Mouse (Mus musculus) stomach, embryonic 14.5 days (tissue): ENCODE measurements around the gene Arrdc5. TPM values are rescaled to one million over a fixed set of nuclear protein-coding genes. Genes with fewer than 3 reads are reported as not detected.
A peak's percentile ranks its signal among the peaks of the same experiment; 100 is the strongest.

Experiments
- ATAC-seq: fragments of 200-750 bp; cut with Nextera tagmentation; 2 replicates; pipeline ENCODE4 v1.8.0; 2017; ENCODE audit warnings: low read depth, moderate TSS enrichment; ENCODE audit not compliant: insufficient number of reproducible peaks, insufficient read depth, low FRiP score
- H3K27ac ChIP-seq: fragments of 300-500 bp; sonication (generic); 2 replicates; pipeline ENCODE4 v1.5.1; 2014; ENCODE audit warnings: mild to moderate bottlenecking, low read length, moderate library complexity, mixed read lengths
- H3K27me3 ChIP-seq: fragments of 300-500 bp; sonication (generic); 2 replicates; pipeline ENCODE4 v1.6.1; 2014; ENCODE audit warnings: low read length, control low read depth, mixed read lengths; ENCODE audit not compliant: control insufficient read depth, insufficient read depth
- H3K36me3 ChIP-seq: fragments of 300-500 bp; sonication (generic); 2 replicates; pipeline ENCODE4 v1.6.1; 2014; ENCODE audit warnings: mild to moderate bottlenecking, control low read depth, low read length, moderate library complexity, mixed read lengths; ENCODE audit not compliant: control insufficient read depth, insufficient read depth
- H3K4me1 ChIP-seq: fragments of 300-500 bp; sonication (generic); 2 replicates; pipeline ENCODE4 v1.6.1; 2014; ENCODE audit warnings: low read length, control low read depth, mixed read lengths; ENCODE audit not compliant: control insufficient read depth, insufficient read depth
- H3K4me2 ChIP-seq: fragments of 300-500 bp; sonication (generic); replicated peaks from 2 replicates; pipeline ENCODE4 v1.6.1; 2014; ENCODE audit warnings: low read depth, low read length, control low read depth
- H3K4me3 ChIP-seq: fragments of 300-500 bp; sonication (generic); 2 replicates; pipeline ENCODE4 v1.5.1; 2014; ENCODE audit warnings: low read depth, low read length, control low read depth
- H3K9ac ChIP-seq: fragments of 300-500 bp; sonication (generic); replicated peaks from 2 replicates; pipeline ENCODE4 v1.6.1; 2014; ENCODE audit warnings: low read depth, mild to moderate bottlenecking, control low read depth, low read length, moderate library complexity, mixed read lengths
- H3K9me3 ChIP-seq: fragments of 300-500 bp; sonication (generic); 2 replicates; pipeline ENCODE4 v1.6.1; 2016; ENCODE audit warnings: low read depth, low read length, control low read depth; ENCODE audit not compliant: control insufficient read depth
- WGBS: fragments of 180-500 bp; shearing (Covaris S2); extraction: QIAGEN DNeasy Blood & Tissue Kit; methylation state at CpG from one replicate; pipeline ENCODE4 v1.1.7; 2014; 5-methylcytosine and 5-hydroxymethylcytosine counted together
- polyA plus RNA-seq: library from polyadenylated mRNA; unstranded; fragments of >200 nt; fragmentation: Nextera tagmentation; extraction: Ambion mirVana; gene quantifications from 2 replicates; pipeline ENCODE4 v1.2.1, GENCODE M21; 2014

Arrdc5 gene
- polyA plus RNA-seq, 1 experiment from 2014 or later: not detected

- 53% methylated on average over 6 of the region's 6 CpGs for WGBS
- H3K4me1 ChIP-seq: peaks cover 28% of the 10 kb centered on the region
- H3K9ac ChIP-seq: no peak overlapping the region
- H3K36me3 ChIP-seq: peaks cover 47% of the 10 kb centered on the region
- H3K27me3 ChIP-seq: no peaks in the 10 kb centered on the region
- ATAC-seq: no peak
- no peak overlapping the region; the same call in 1 of the 2 replicates for H3K4me2 ChIP-seq
- H3K27ac ChIP-seq: peak overlapping the region; percentile 66; the same call in 1 of the 2 replicates
- no peak overlapping the region for H3K4me3 ChIP-seq
- no peaks in the 10 kb centered on the region for H3K9me3 ChIP-seq
Observed at GRCm38 (mm10) chr17:56308088-56308487, 8.0 kb upstream of the Arrdc5 start.

- H3K36me3 ChIP-seq: peaks cover 31% of the 10 kb centered on the region
- H3K27ac ChIP-seq: no peak overlapping the region
- H3K4me1 ChIP-seq: peaks cover 34% of the 10 kb centered on the region
- ATAC-seq: no peak
- no peaks in the 10 kb centered on the region for H3K9me3 ChIP-seq
- peak overlapping the region; percentile 76; the same call in 1 of the 2 replicates for H3K4me3 ChIP-seq
- 57% methylated on average over 8 of the region's 8 CpGs for WGBS
- no peak overlapping the region for H3K9ac ChIP-seq
- no peaks in the 10 kb centered on the region for H3K27me3 ChIP-seq
- peak overlapping the region; percentile 98 for H3K4me2 ChIP-seq
Observed at GRCm38 (mm10) chr17:56305826-56306225, 5.7 kb upstream of the Arrdc5 start.

GRCm38 (mm10) chr17:56305156-56305555 lies 5.1 kb upstream of the Arrdc5 start:
- 19% methylated on average over 9 of the region's 9 CpGs for WGBS
- no peaks in the 10 kb centered on the region for H3K27me3 ChIP-seq
- peak overlapping the region; percentile 76 for H3K4me3 ChIP-seq
- peaks cover 25% of the 10 kb centered on the region for H3K36me3 ChIP-seq
- H3K4me2 ChIP-seq: peak overlapping the region; percentile 98
- peaks cover 34% of the 10 kb centered on the region for H3K4me1 ChIP-seq
- H3K9ac ChIP-seq: peak overlapping the region; percentile 78
- no peak for ATAC-seq
- no peak overlapping the region for H3K27ac ChIP-seq
- H3K9me3 ChIP-seq: no peaks in the 10 kb centered on the region

DNA sequence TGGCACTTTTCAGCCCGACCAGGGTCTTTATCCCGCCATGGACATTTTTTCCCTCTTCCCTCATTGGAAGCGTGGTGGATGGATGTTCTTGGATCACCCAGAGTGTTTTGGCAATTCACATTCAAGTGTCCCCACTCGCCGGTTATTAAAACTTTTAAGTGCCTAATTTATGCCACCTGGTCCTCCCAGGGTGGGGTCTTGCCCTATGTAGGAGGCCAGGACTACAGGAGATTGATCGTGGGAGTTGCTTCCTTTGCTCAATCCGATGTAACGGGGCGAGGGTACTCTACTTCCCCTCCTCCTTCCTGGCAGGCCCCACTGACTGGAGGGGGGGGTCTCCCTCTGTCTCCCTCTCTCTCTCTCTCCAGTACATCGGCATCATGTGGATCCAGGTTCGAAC lies 4.6 kb upstream of the Arrdc5 start:
- Histone ChIP-seq H3K9ac (peak overlapping the region; percentile 78), H3K4me1 (peaks cover 34% of the 10 kb centered on the region), H3K36me3 (peaks cover 20% of the 10 kb centered on the region), H3K4me2 (peak overlapping the region; percentile 98), H3K4me3 (peak overlapping the region; percentile 76), H3K9me3 (no peaks in the 10 kb centered on the region), H3K27me3 (no peaks in the 10 kb centered on the region), H3K27ac (no peak overlapping the region)
- WGBS: 10% methylated on average over 11 of the region's 11 CpGs
- ATAC-seq: no peak

DNA sequence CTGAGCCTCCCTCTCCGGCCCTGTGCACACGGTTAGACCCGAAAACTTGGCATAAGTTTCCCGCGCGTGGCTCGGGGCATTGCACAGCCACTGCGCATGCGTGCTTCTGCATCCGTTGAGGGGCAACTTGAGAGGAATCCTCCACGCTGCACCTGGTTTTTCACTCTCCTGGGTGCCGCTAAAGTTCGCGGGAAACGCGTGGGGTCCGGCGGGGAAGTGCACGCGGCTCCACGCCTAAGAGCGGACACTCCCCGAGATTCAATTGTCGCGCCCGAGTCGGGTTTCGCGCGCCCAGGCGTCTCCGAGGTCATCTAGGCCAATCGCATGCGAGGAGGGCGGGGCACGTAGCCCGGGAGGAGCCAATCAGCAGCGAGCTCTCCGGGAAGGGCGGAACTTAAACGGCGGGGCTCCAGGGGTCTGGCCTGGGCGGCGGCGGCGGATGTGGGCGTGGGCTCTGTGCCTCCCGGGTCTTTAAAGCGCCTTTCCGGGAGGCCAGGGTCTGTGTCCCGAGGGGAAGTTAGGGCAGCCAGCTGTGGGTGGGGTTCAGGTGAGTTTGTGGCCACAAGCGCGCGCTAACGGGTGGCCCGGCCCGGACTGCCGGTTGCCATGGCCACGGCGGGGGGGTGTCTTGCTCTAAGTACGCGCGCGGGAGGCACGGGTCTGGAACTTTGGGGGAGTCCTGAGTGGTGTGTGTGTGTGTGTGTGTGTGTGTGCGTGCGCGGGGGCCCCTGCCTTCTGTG lies 3.9 kb upstream of the Arrdc5 start:
- Histone ChIP-seq H3K9me3 (no peaks in the 10 kb centered on the region), H3K4me2 (peak overlapping the region; percentile 98), H3K4me3 (peak overlapping the region; percentile 76), H3K4me1 (peaks cover 34% of the 10 kb centered on the region), H3K27ac (peak overlapping the region; percentile 89), H3K27me3 (no peaks in the 10 kb centered on the region), H3K36me3 (peaks cover 13% of the 10 kb centered on the region), H3K9ac (peak overlapping the region; percentile 78)
- ATAC-seq: peak; percentile 93
- WGBS: under 1% methylated on average over 68 of the region's 68 CpGs

DNA sequence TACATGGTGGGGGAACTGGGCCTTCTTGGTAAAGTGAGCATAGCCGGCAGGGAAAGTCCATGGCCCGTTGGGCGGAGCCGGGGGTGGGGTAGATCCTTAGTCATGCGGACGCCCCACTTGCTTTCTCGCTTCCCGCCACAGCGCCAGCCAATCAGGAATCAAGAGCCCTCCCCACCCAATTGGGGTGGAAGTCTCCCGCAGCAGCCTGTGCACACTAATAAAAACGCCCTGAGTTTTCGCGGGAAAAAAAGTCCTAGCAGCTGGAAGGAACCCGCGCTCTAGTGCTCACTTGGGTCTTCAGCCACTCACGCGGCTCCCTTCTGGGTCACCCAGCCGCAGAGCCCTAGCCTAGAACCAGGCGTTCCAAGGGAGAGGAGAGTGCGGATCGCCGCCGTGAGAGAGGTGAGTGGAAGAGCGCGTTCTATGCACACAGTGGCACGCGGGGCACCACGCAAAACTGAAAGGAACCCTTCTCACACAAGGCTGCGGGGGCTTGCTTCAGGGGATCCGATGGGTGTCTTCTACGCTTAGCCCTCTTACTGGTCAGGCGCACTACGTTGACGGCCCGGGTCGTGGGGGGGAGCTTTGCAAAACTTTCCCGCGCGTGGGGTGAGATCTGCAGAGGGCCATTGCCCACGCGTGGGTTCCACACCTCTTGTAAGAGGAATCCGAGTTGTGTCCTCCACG lies 3.2 kb upstream of the Arrdc5 start, which contains the start of gene Uhrf1:
TSS of gene Uhrf1 (plus strand) at position 162 of the 687 bp plus-strand sequence.
- H3K4me1 ChIP-seq: peaks cover 34% of the 10 kb centered on the region
- no peaks in the 10 kb centered on the region for H3K27me3 ChIP-seq
- peaks cover 6% of the 10 kb centered on the region for H3K36me3 ChIP-seq
- H3K9ac ChIP-seq: peak within 1 kb of the TSS; percentile 78
- H3K9me3 ChIP-seq: no peaks in the 10 kb centered on the region
- peak within 1 kb of the TSS; percentile 98 for H3K4me2 ChIP-seq
- H3K4me3 ChIP-seq: peak within 1 kb of the TSS; percentile 76
- peak; percentile 88 for ATAC-seq
- H3K27ac ChIP-seq: peak within 1 kb of the TSS; percentile 89
- WGBS: under 1% methylated on average over 43 of the region's 43 CpGs

- Histone ChIP-seq H3K4me2 (peak overlapping the region; percentile 98), H3K36me3 (no peaks in the 10 kb centered on the region; the same call in 1 of the 2 replicates), H3K27ac (peak overlapping the region; percentile 71), H3K9me3 (no peaks in the 10 kb centered on the region), H3K27me3 (no peaks in the 10 kb centered on the region), H3K9ac (no peak overlapping the region; the same call in 1 of the 2 replicates), H3K4me1 (peaks cover 34% of the 10 kb centered on the region), H3K4me3 (peak overlapping the region; percentile 76; the same call in 1 of the 2 replicates)
- ATAC-seq: 0 out of 2 replicates have a peak, but pooled peaks have one; percentile 2
- 31% methylated on average over 13 of the region's 13 CpGs for WGBS
Observed at GRCm38 (mm10) chr17:56302363-56302996, 2.4 kb upstream of the Arrdc5 start.

DNA sequence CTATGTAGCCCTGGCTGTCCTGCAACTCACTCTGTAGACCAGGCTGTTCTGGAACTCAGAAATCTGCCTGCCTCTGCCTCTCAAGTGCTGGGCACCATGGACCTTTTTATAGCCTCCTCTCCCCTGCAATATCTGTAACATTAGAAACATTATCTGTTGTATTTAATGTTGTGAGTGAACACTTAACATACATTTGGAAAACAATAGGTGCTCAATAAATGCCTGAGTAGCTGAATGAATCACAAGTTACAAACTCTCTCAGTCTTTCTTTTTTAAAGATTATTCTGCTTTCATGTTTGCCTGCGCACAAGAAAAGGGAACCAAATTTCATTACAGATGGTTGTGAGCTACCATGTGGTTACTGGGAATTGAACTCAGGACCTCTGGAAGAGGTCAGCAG lies 1.8 kb downstream of the Arrdc5 start:
- 100% methylated on average over 1 of the region's 1 CpGs for WGBS
- peaks cover 7% of the 10 kb centered on the region; the same call in 1 of the 2 replicates for H3K4me1 ChIP-seq
- no peak overlapping the region for H3K9ac ChIP-seq
- H3K4me2 ChIP-seq: no peak overlapping the region
- no peaks in the 10 kb centered on the region for H3K36me3 ChIP-seq
- no peaks in the 10 kb centered on the region for H3K27me3 ChIP-seq
- H3K4me3 ChIP-seq: no peak overlapping the region
- no peak overlapping the region for H3K27ac ChIP-seq
- ATAC-seq: no peak
- H3K9me3 ChIP-seq: no peaks in the 10 kb centered on the region
